Mouse (Mus musculus) MEL (cell line): ENCODE results near the gene Tmem8b.

Experiments used
- CHD2 ChIP-seq: IDR thresholded peaks from 2 replicates; pipeline ENCODE4 v1.6.1; 2011; ENCODE audit warnings: low read length, improper control_type of control experiment
- CTCF ChIP-seq, 3 experiments: IDR thresholded peaks in 2 of 3; conservative IDR thresholded peaks in 1 of 3; 2 replicates each; pipeline ENCODE4 v1.5.1; 2011 to 2012; ENCODE audit warnings: low read length in 3 of 3, low read depth in 2 of 3, mild to moderate bottlenecking in 2 of 3, improper control_type of control experiment in 1 of 3, inconsistent platforms in 1 of 3, mixed read lengths in 1 of 3, moderate library complexity in 1 of 3; ENCODE audit not compliant: control insufficient read depth in 1 of 3, insufficient read depth in 1 of 3, poor library complexity in 1 of 3, severe bottlenecking in 1 of 3
- MAFK ChIP-seq: IDR thresholded peaks from 2 replicates; pipeline ENCODE4 v1.6.1; 2011; ENCODE audit warnings: low read depth, mild to moderate bottlenecking, low read length, improper control_type of control experiment, borderline replicate concordance
- RAD21 ChIP-seq: IDR thresholded peaks from 2 replicates; pipeline ENCODE4 v1.6.1; 2011; ENCODE audit warnings: mild to moderate bottlenecking, low read depth, low read length, improper control_type of control experiment
- SIN3A ChIP-seq: IDR thresholded peaks from 2 replicates; pipeline ENCODE4 v1.6.1; 2012; ENCODE audit warnings: low read length, improper control_type of control experiment, inconsistent platforms
- USF2 ChIP-seq, 2 experiments: IDR thresholded peaks; 2 replicates each; pipeline ENCODE4 v1.6.1; 2011 to 2012; ENCODE audit warnings: improper control_type of control experiment in 2 of 2, low read length in 2 of 2, borderline replicate concordance in 1 of 2, inconsistent platforms in 1 of 2, low read depth in 1 of 2, mild to moderate bottlenecking in 1 of 2; ENCODE audit not compliant: insufficient read depth in 1 of 2
- ZC3H11A ChIP-seq: IDR thresholded peaks from 2 replicates; pipeline ENCODE4 v1.6.1; 2012; ENCODE audit warnings: low read depth, mild to moderate bottlenecking, inconsistent platforms, low read length, improper control_type of control experiment
- ZKSCAN1 ChIP-seq: IDR thresholded peaks from 2 replicates; pipeline ENCODE4 v1.6.1; 2012; ENCODE audit warnings: low read depth, mild to moderate bottlenecking, inconsistent platforms, low read length, improper control_type of control experiment, moderate library complexity

- TF ChIP-seq MAFK (no peak), ZKSCAN1 (no peak), CTCF (IDR thresholded peaks at IDR 0.05 in 2 of 3, conservative IDR thresholded peaks at IDR 0.05 in 1 of 3; ENCODE audit: control insufficient read depth in 1 of 3, insufficient read depth in 1 of 3, low read depth in 2 of 3, low read length in 3 of 3, poor library complexity in 1 of 3, severe bottlenecking in 1 of 3) (no peak), CHD2 (no peak), RAD21 (no peak), ZC3H11A (no peak), USF2 (IDR thresholded peaks at IDR 0.05; ENCODE audit: borderline replicate concordance in 1 of 2, insufficient read depth in 1 of 2, low read depth in 1 of 2, low read length in 2 of 2) (no peak), SIN3A (peak; percentile 32; the same call in 1 of the 2 replicates)
Measured at GRCm38 (mm10) chr4:43668782-43669427, at the start of gene Tmem8b, which contains the start of gene Fam221b.
